Mouse (Mus musculus): ENCODE measurements at regions not wholly inside any gene's neighbourhood (a gene's known extent, or its start where the extent isn't known, plus 50 kb on each side); places are given as distances from the start of the nearest gene placed in this dataset.

DNA sequence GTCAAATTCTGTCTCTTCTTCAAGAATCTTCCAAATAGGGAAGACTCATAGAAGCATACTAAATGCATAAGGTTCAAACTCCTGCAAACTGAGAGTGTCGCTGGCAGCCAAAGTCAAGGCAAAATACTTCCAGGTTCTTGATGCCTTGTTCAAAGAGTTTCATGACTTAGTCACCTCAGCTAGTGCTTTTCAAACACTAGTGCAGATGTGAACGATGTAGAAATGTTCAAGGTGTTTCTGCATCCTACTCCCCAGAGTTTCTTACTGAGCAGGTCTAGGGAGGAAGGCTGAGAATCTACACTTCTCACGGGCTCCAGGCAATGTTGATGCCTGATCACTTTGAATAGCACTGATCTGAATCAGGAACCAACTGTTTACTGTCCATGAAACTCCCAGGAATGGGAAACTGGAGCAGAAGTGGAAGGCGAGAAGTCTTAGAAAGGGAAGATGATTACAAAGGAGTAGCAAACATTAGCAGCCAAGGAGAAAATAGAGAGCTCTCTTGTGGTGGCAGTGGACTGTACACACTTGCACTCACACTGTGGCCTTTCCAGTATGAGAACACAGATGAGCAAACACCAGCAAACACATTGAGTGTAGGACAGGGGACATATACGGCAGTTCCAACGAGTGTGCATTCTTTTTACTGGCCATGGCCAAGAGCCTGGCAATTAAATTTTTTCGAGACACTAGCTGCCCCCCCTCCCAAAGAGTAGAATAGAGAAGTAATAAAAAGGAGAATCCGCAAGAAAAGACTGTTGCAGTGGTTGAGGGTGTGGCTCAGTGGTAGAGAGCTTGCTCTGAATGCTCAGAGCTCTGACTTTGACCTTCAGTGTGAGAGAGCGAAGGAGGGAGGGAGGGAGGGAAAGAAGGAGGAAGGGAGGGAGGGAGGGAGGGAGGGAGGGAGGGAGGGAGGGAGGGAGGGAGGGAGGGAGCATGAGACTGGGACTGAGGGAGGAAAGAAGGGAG is 247.4 kb upstream of the Fn1 start:
- DNase-seq (ENCODE audit: low read depth in 3 of 3, low spot score in 3 of 3) (no peak), ATAC-seq (ENCODE audit: insufficient read depth) (no peak)
- H3K36me3 ChIP-seq (replicated peaks; ENCODE audit: control insufficient read depth, insufficient read depth, low read depth), result no peaks in the 10 kb centered on the region
- whole genome bisulfite sequencing (ENCODE audit: insufficient replicate concordance), result 47% methylated on average over 9 of the region's 9 CpGs
- no peaks in the 10 kb centered on the region for H3K27me3 ChIP-seq (ENCODE audit: control insufficient read depth, insufficient read depth, low read length)
- no peak overlapping the region for H3K4me3 ChIP-seq (ENCODE audit: insufficient read depth in 1 of 2, low read depth in 2 of 2, low read length in 2 of 2)
- H3K4me2 ChIP-seq (ENCODE audit: low read depth), result no peak overlapping the region
- H3K4me1 ChIP-seq (replicated peaks; ENCODE audit: control insufficient read depth in 2 of 2, insufficient read depth in 2 of 2, low read length in 1 of 2), result peaks cover 0 to 7% of the 10 kb centered on the region in 2 experiments; a peak in 1 of 4 replicates
- H3K9me3 ChIP-seq (ENCODE audit: control insufficient read depth, low read length), result no peaks in the 10 kb centered on the region
- no peak overlapping the region for H3K27ac ChIP-seq
- TF ChIP-seq EP300 (IDR thresholded peaks at IDR 0.05; ENCODE audit: low read depth) (no peak), CTCF (IDR thresholded peaks at IDR 0.05; ENCODE audit: low read depth) (no peak)
- H3K9ac ChIP-seq (replicated peaks), result no peak overlapping the region

- Histone ChIP-seq H3K4me1 (replicated peaks; ENCODE audit: control insufficient read depth in 2 of 2, insufficient read depth in 2 of 2, low read length in 1 of 2) (peaks cover 0 to 7% of the 10 kb centered on the region in 2 experiments; a peak in 1 of 4 replicates), H3K9ac (replicated peaks) (no peak overlapping the region), H3K4me2 (ENCODE audit: low read depth) (no peak overlapping the region), H3K9me3 (ENCODE audit: control insufficient read depth, low read length) (no peaks in the 10 kb centered on the region), H3K27ac (no peak overlapping the region), H3K27me3 (ENCODE audit: control insufficient read depth, insufficient read depth, low read length) (no peaks in the 10 kb centered on the region), H3K4me3 (ENCODE audit: insufficient read depth in 1 of 2, low read depth in 2 of 2, low read length in 2 of 2) (no peak overlapping the region), H3K36me3 (replicated peaks; ENCODE audit: control insufficient read depth, insufficient read depth, low read depth) (no peaks in the 10 kb centered on the region)
- 36% methylated on average over 8 of the region's 8 CpGs for WGBS (ENCODE audit: insufficient replicate concordance)
- TF ChIP-seq EP300 (IDR thresholded peaks at IDR 0.05; ENCODE audit: low read depth), result no peak
- no peak for TF ChIP-seq CTCF (IDR thresholded peaks at IDR 0.05; ENCODE audit: low read depth)
- no peak for DNase-seq (ENCODE audit: low read depth in 3 of 3, low spot score in 3 of 3)
- no peak for ATAC-seq (ENCODE audit: insufficient read depth)
Observed at GRCm38 (mm10) chr1:71899128-71899527, 246.1 kb upstream of the Fn1 start.

DNA sequence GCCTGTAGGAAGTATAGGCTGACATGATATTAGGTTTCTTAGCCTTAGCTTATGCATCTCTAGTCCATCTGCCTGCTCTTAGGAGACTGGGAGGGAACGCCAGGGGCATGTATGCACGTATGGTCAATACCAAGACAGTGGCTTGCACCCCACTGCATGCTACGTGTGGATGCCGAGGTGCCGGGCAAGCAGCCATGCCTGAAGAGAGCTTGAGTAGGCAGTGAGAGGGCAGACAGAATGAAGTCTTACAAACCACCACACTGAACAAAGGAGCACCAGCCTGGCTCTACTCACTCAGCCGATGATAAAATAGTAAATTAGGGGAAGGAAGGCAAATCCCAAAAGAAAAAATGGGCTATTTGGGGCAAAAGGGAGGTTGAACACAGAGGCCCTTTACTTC is 245.2 kb upstream of the Fn1 start:
- ATAC-seq (ENCODE audit: insufficient read depth) (no peak), DNase-seq (ENCODE audit: low read depth in 3 of 3, low spot score in 3 of 3) (no peak)
- Histone ChIP-seq H3K36me3 (replicated peaks; ENCODE audit: control insufficient read depth, insufficient read depth, low read depth) (no peaks in the 10 kb centered on the region), H3K27ac (no peak overlapping the region), H3K27me3 (ENCODE audit: control insufficient read depth, insufficient read depth, low read length) (no peaks in the 10 kb centered on the region), H3K4me1 (replicated peaks; ENCODE audit: control insufficient read depth in 2 of 2, insufficient read depth in 2 of 2, low read length in 1 of 2) (peaks cover 0 to 7% of the 10 kb centered on the region in 2 experiments; a peak in 1 of 4 replicates), H3K4me2 (ENCODE audit: low read depth) (no peak overlapping the region), H3K9me3 (ENCODE audit: control insufficient read depth, low read length) (no peaks in the 10 kb centered on the region), H3K4me3 (ENCODE audit: insufficient read depth in 1 of 2, low read depth in 2 of 2, low read length in 2 of 2) (no peak overlapping the region), H3K9ac (replicated peaks) (no peak overlapping the region)
- TF ChIP-seq EP300 (IDR thresholded peaks at IDR 0.05; ENCODE audit: low read depth) (no peak), CTCF (IDR thresholded peaks at IDR 0.05; ENCODE audit: low read depth) (no peak)
- 69% methylated on average over 6 of the region's 6 CpGs for WGBS (ENCODE audit: insufficient replicate concordance)

GRCm38 (mm10) chr1:71897464-71898051 is 244.6 kb upstream of the Fn1 start:
- no peaks in the 10 kb centered on the region for H3K27me3 ChIP-seq (ENCODE audit: control insufficient read depth, insufficient read depth, low read length)
- H3K4me3 ChIP-seq (ENCODE audit: insufficient read depth in 1 of 2, low read depth in 2 of 2, low read length in 2 of 2), result no peak overlapping the region
- no peaks in the 10 kb centered on the region for H3K9me3 ChIP-seq (ENCODE audit: control insufficient read depth, low read length)
- H3K4me1 ChIP-seq (replicated peaks; ENCODE audit: control insufficient read depth in 2 of 2, insufficient read depth in 2 of 2, low read length in 1 of 2), result peaks cover 0 to 7% of the 10 kb centered on the region in 2 experiments; a peak in 1 of 4 replicates
- no peak overlapping the region for H3K4me2 ChIP-seq (ENCODE audit: low read depth)
- WGBS (ENCODE audit: insufficient replicate concordance), result 49% methylated on average over 8 of the region's 8 CpGs
- no peak for ATAC-seq (ENCODE audit: insufficient read depth)
- H3K36me3 ChIP-seq (replicated peaks; ENCODE audit: control insufficient read depth, insufficient read depth, low read depth), result no peaks in the 10 kb centered on the region
- no peak overlapping the region for H3K9ac ChIP-seq (replicated peaks)
- no peak for DNase-seq (ENCODE audit: low read depth in 3 of 3, low spot score in 3 of 3)
- no peak for TF ChIP-seq CTCF (IDR thresholded peaks at IDR 0.05; ENCODE audit: low read depth)
- no peak for TF ChIP-seq EP300 (IDR thresholded peaks at IDR 0.05; ENCODE audit: low read depth)
- no peak overlapping the region for H3K27ac ChIP-seq

GRCm38 (mm10) chr1:71896141-71896725 is 243.2 kb upstream of the Fn1 start:
- Histone ChIP-seq H3K36me3 (replicated peaks; ENCODE audit: control insufficient read depth, insufficient read depth, low read depth) (no peaks in the 10 kb centered on the region), H3K9ac (replicated peaks) (no peak overlapping the region), H3K4me2 (ENCODE audit: low read depth) (no peak overlapping the region), H3K27me3 (ENCODE audit: control insufficient read depth, insufficient read depth, low read length) (no peaks in the 10 kb centered on the region), H3K27ac (no peak overlapping the region), H3K4me3 (ENCODE audit: insufficient read depth in 1 of 2, low read depth in 2 of 2, low read length in 2 of 2) (no peak overlapping the region), H3K9me3 (ENCODE audit: control insufficient read depth, low read length) (no peaks in the 10 kb centered on the region), H3K4me1 (replicated peaks; ENCODE audit: control insufficient read depth in 2 of 2, insufficient read depth in 2 of 2, low read length in 1 of 2) (peaks cover 0 to 7% of the 10 kb centered on the region in 2 experiments; a peak in 1 of 4 replicates)
- DNase-seq (ENCODE audit: low read depth in 3 of 3, low spot score in 3 of 3) (no peak), ATAC-seq (ENCODE audit: insufficient read depth) (no peak)
- TF ChIP-seq EP300 (IDR thresholded peaks at IDR 0.05; ENCODE audit: low read depth), result no peak
- TF ChIP-seq CTCF (IDR thresholded peaks at IDR 0.05; ENCODE audit: low read depth), result no peak
- 60% methylated on average over 11 of the region's 11 CpGs for WGBS (ENCODE audit: insufficient replicate concordance)
